Comparison of ENCODE assay signal across 9 mouse cellular contexts in genomic region chr4:149719686-149720085, GRCm38 (mm10). TPM values are rescaled to one million over a fixed set of nuclear protein-coding genes. Genes with fewer than 3 reads are reported as not detected.
A peak's percentile ranks its signal among the peaks of the same experiment; 100 is the strongest.
DNase-seq lines count a peak whose midpoint lies in the region; ATAC-seq and TF ChIP-seq lines count a peak whose summit lies in the region.
"Had no signal": no experiment of that assay in that cellular context is flagged by ENCODE, and none has a peak within 500 bp of the region (broad histone marks: within the 10 kb centered on the region; RNA-seq: fewer than 3 reads in every experiment).

No protein-coding gene starts in this region.

- no peaks in the 10 kb centered on the region for H3K27me3 ChIP-seq in neural tube, embryonic 11.5 days (ENCODE audit: control insufficient read depth, insufficient read depth, low read length)
- H3K27me3 ChIP-seq in neural tube, embryonic 15.5 days (replicated peaks): no peaks in the 10 kb centered on the region
- no peaks in the 10 kb centered on the region for H3K27me3 ChIP-seq in small intestine, adult 2 months (ENCODE audit: control insufficient read depth, insufficient read depth, low read length)
- no peaks in the 10 kb centered on the region for H3K27me3 ChIP-seq in forebrain, embryonic 16.5 days (replicated peaks; ENCODE audit: control insufficient read depth, insufficient read depth, low read length)

- no peak overlapping the region for H3K4me2 ChIP-seq in neural tube, embryonic 11.5 days (ENCODE audit: low read depth)
- no peak overlapping the region for H3K4me2 ChIP-seq in neural tube, embryonic 15.5 days
- no peak overlapping the region for H3K4me2 ChIP-seq in forebrain, embryonic 16.5 days (ENCODE audit: low read length)

- H3K9ac ChIP-seq in neural tube, embryonic 11.5 days (ENCODE audit: low read length): no peak overlapping the region
- no peak overlapping the region for H3K9ac ChIP-seq in neural tube, embryonic 15.5 days (replicated peaks)
- H3K9ac ChIP-seq in forebrain, embryonic 16.5 days (replicated peaks; ENCODE audit: low read depth, low read length): no peak overlapping the region

- intact Hi-C loops in gastrocnemius, adult 2 months (cut with DNase I): no loop called here

- H3K4me3 ChIP-seq in gastrocnemius, adult 2 months: no peak overlapping the region
- no peak overlapping the region for H3K4me3 ChIP-seq in neural tube, embryonic 11.5 days (ENCODE audit: low read depth, low read length)
- H3K4me3 ChIP-seq in neural tube, embryonic 15.5 days (replicated peaks): no peak overlapping the region
- no peak overlapping the region for H3K4me3 ChIP-seq in small intestine, adult 2 months (ENCODE audit: low read depth, low read length)
- H3K4me3 ChIP-seq in forebrain, embryonic 16.5 days (replicated peaks; ENCODE audit: low read length): no peak overlapping the region
- H3K4me3 ChIP-seq: myocyte had no signal

- H3K27ac ChIP-seq in gastrocnemius, adult 2 months: no peak overlapping the region
- no peak overlapping the region for H3K27ac ChIP-seq in neural tube, embryonic 11.5 days (ENCODE audit: low read depth, low read length)
- H3K27ac ChIP-seq in neural tube, embryonic 15.5 days (replicated peaks): no peak overlapping the region
- no peak overlapping the region for H3K27ac ChIP-seq in small intestine, adult 2 months (ENCODE audit: insufficient read depth, low read depth, low read length)
- H3K27ac ChIP-seq in forebrain, embryonic 16.5 days (ENCODE audit: low read length): no peak overlapping the region

- H3K4me1 ChIP-seq in neural tube, embryonic 11.5 days (ENCODE audit: control insufficient read depth, insufficient read depth, low read length): no peaks in the 10 kb centered on the region
- H3K4me1 ChIP-seq in neural tube, embryonic 15.5 days: peaks cover 8% of the 10 kb centered on the region
- H3K4me1 ChIP-seq in small intestine, adult 2 months (ENCODE audit: control insufficient read depth, insufficient read depth, insufficient read length, low read length): no peaks in the 10 kb centered on the region
- H3K4me1 ChIP-seq in forebrain, embryonic 16.5 days (replicated peaks; ENCODE audit: control insufficient read depth, insufficient read depth, low read length): peaks cover 8% of the 10 kb centered on the region

- ATAC-seq in neural tube, embryonic 11.5 days (ENCODE audit: insufficient read depth, low FRiP score, low TSS enrichment): no peak
- ATAC-seq in neural tube, embryonic 15.5 days (ENCODE audit: low FRiP score): no peak
- ATAC-seq in erythroid progenitor cell, adult 5-6 weeks (replicated peaks; ENCODE audit: low FRiP score, poor library complexity, severe bottlenecking): no peak
- no peak for ATAC-seq in forebrain, embryonic 16.5 days

- TF ChIP-seq POLR2A in small intestine, adult 2 months (IDR thresholded peaks at IDR 0.05; ENCODE audit: low read depth, low read length): no peak

- TF ChIP-seq CTCF in gastrocnemius, adult 2 months (IDR thresholded peaks at IDR 0.05): peak; percentile 63
- TF ChIP-seq CTCF in small intestine, adult 2 months (IDR thresholded peaks at IDR 0.05; ENCODE audit: extremely low read depth, insufficient read length, insufficient replicate concordance, low read depth, low read length): peak; percentile 37; the same call in 1 of the 2 replicates

- WGBS in neural tube, embryonic 11.5 days: 89% methylated on average over 6 of the region's 6 CpGs
- 76% methylated on average over 6 of the region's 6 CpGs for WGBS in neural tube, embryonic 15.5 days
- WGBS in small intestine, adult 2 months: 77% methylated on average over 6 of the region's 6 CpGs
- 76% methylated on average over 6 of the region's 6 CpGs for WGBS in forebrain, embryonic 16.5 days

- H3K36me3 ChIP-seq in neural tube, embryonic 11.5 days (ENCODE audit: control insufficient read depth, insufficient read depth, low read length): peaks cover 35% of the 10 kb centered on the region
- peaks cover 75% of the 10 kb centered on the region for H3K36me3 ChIP-seq in neural tube, embryonic 15.5 days
- peaks cover 31% of the 10 kb centered on the region for H3K36me3 ChIP-seq in small intestine, adult 2 months (ENCODE audit: control insufficient read depth, insufficient read depth, low read length)
- H3K36me3 ChIP-seq in forebrain, embryonic 16.5 days (ENCODE audit: control insufficient read depth, insufficient read depth): peaks cover 36% of the 10 kb centered on the region

- DNase-seq in gastrocnemius, adult 2 months: peak; percentile 43
- no peak for DNase-seq in gastrocnemius, adult 8-10 months (ENCODE audit: low spot score in 2 of 2)
- peak; percentile 45 for DNase-seq in neural tube, embryonic 11.5 days (ENCODE audit: low spot score)
- DNase-seq in cerebellum, postnatal 4 days (ENCODE audit: low spot score in 2 of 2): peak; percentile 53 to 69

- no peaks in the 10 kb centered on the region for H3K9me3 ChIP-seq in neural tube, embryonic 11.5 days (ENCODE audit: control insufficient read depth, low read length)
- H3K9me3 ChIP-seq in neural tube, embryonic 15.5 days (replicated peaks): no peaks in the 10 kb centered on the region
- H3K9me3 ChIP-seq in forebrain, embryonic 16.5 days (ENCODE audit: control insufficient read depth, low read length): no peaks in the 10 kb centered on the region

RNA-seq across cellular contexts. Expression of gene Pik3cd, which starts 17.3 kb away (rescaled TPM):
- total RNA-seq in gastrocnemius, adult 2 months (2021): 1 to 10 TPM; 8.9 to 9.1 TPM
- 10 to 100 TPM in 1 of 4 experiments, 1 to 10 TPM in 3; 7.9 to 10.6 (median 8.6) TPM for total RNA-seq in gastrocnemius, adult 8-10 months (2022)
- 10.8 and 15.0 TPM in 2 replicates for polyA plus RNA-seq in neural tube, embryonic 11.5 days (2014; fragmentation: Nextera tagmentation; extraction: Ambion mirVana)
- polyA plus RNA-seq in neural tube, embryonic 15.5 days (2015; fragmentation: Nextera tagmentation; extraction: Ambion mirVana): 16.0 and 18.0 TPM in 2 replicates
- polyA plus RNA-seq in small intestine, adult 2 months (2012; rRNA removed): 7.0 and 11.7 TPM in 2 replicates
- 5.9 and 8.6 TPM in 2 replicates for total RNA-seq in erythroid progenitor cell, adult 5-6 weeks (2015; ENCODE audit: low replicate concordance)
- total RNA-seq in erythroid progenitor cell, adult 5-6 weeks (2017; ENCODE audit: low replicate concordance): 7.8 and 16.3 TPM in 2 replicates
- 19.5 and 21.0 TPM in 2 replicates for polyA plus RNA-seq in forebrain, embryonic 16.5 days (2015; fragmentation: Nextera tagmentation; extraction: Ambion mirVana)

RNA-seq across cellular contexts. Expression of gene Tmem201, which starts 18.2 kb away (rescaled TPM):
- total RNA-seq in gastrocnemius, adult 2 months (2021): 10 to 100 TPM; 37.2 to 51.0 TPM
- 10 to 100 TPM; 41.7 to 44.1 (median 42.9) TPM for total RNA-seq in gastrocnemius, adult 8-10 months (2022)
- 24.6 and 26.0 TPM in 2 replicates for polyA plus RNA-seq in neural tube, embryonic 11.5 days (2014; fragmentation: Nextera tagmentation; extraction: Ambion mirVana)
- polyA plus RNA-seq in neural tube, embryonic 15.5 days (2015; fragmentation: Nextera tagmentation; extraction: Ambion mirVana): 45.2 and 48.5 TPM in 2 replicates
- polyA plus RNA-seq in small intestine, adult 2 months (2012; rRNA removed): 14.5 and 19.7 TPM in 2 replicates
- 1.8 and 2.5 TPM in 2 replicates for total RNA-seq in erythroid progenitor cell, adult 5-6 weeks (2015; ENCODE audit: low replicate concordance)
- 0.53 and 1.7 TPM in 2 replicates for total RNA-seq in erythroid progenitor cell, adult 5-6 weeks (2017; ENCODE audit: low replicate concordance)
- 37.3 and 43.5 TPM in 2 replicates for polyA plus RNA-seq in forebrain, embryonic 16.5 days (2015; fragmentation: Nextera tagmentation; extraction: Ambion mirVana)

RNA-seq across cellular contexts. Expression of gene Slc25a33, which starts 54.4 kb away (rescaled TPM):
- total RNA-seq in gastrocnemius, adult 2 months (2021): 10 to 100 TPM; 11.3 to 11.7 TPM
- total RNA-seq in gastrocnemius, adult 8-10 months (2022): 10 to 100 TPM in 3 of 4 experiments, 1 to 10 TPM in 1; 7.7 to 14.5 (median 13.0) TPM
- polyA plus RNA-seq in neural tube, embryonic 11.5 days (2014; fragmentation: Nextera tagmentation; extraction: Ambion mirVana): 22.0 and 22.9 TPM in 2 replicates
- polyA plus RNA-seq in neural tube, embryonic 15.5 days (2015; fragmentation: Nextera tagmentation; extraction: Ambion mirVana): 35.8 and 46.3 TPM in 2 replicates
- polyA plus RNA-seq in small intestine, adult 2 months (2012; rRNA removed): 4.5 and 5.3 TPM in 2 replicates
- total RNA-seq in erythroid progenitor cell, adult 5-6 weeks (2015; ENCODE audit: low replicate concordance): 1.1 TPM in 1 of 2 replicates, not detected in the other
- total RNA-seq in erythroid progenitor cell, adult 5-6 weeks (2017; ENCODE audit: low replicate concordance): 0.64 TPM in 1 of 2 replicates, not detected in the other
- polyA plus RNA-seq in forebrain, embryonic 16.5 days (2015; fragmentation: Nextera tagmentation; extraction: Ambion mirVana): 22.4 and 22.7 TPM in 2 replicates

Comparison
In these comparisons a context has a peak if more than half of its experiments do, and no peak if none do; other contexts are left out.
1. DNase-seq: peak in gastrocnemius, adult 2 months (single experiment), neural tube, embryonic 11.5 days (single experiment) and cerebellum, postnatal 4 days (2 of 2); none in gastrocnemius, adult 8-10 months (0 of 2).